ENCODE assay signal across 18 mouse cellular contexts in the genomic region with DNA sequence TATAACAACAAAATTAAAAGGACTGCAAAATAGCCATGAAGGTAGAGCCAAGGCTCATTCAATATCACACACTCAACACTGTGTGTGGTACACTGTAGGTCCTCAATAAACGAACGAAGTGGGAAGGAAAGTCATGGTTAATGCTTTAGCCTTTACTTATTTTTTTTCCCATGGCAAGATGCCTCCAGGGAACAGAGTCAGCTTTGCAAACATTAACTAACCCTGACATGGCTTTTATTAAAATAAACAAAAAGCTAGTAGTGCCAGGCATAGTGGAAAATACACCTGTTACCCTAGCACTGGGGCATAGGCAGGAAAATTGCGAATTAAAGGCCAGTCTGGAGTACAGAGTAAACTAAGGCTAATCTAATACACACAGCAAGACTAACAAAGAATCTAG. TPM values are rescaled to one million over a fixed set of nuclear protein-coding genes. Genes with fewer than 3 reads are reported as not detected.
A peak's percentile ranks its signal among the peaks of the same experiment; 100 is the strongest.
DNase-seq lines count a peak whose midpoint lies in the region; ATAC-seq and TF ChIP-seq lines count a peak whose summit lies in the region.
"Had no signal": no experiment of that assay in that cellular context is flagged by ENCODE, and none has a peak within 500 bp of the region (broad histone marks: within the 10 kb centered on the region; RNA-seq: fewer than 3 reads in every experiment).

No protein-coding gene starts in this region.

- no peak overlapping the region for H3K4me2 ChIP-seq in kidney, embryonic 15.5 days
- H3K4me2 ChIP-seq in midbrain, embryonic 11.5 days: no peak overlapping the region
- H3K4me2 ChIP-seq: embryonic facial prominence, embryonic 12.5 days; forebrain, embryonic 15.5 days had no signal

- peak; percentile 66; the same call in 1 of the 2 replicates for ATAC-seq in kidney, embryonic 15.5 days (replicated peaks; ENCODE audit: low FRiP score)
- no peak for ATAC-seq in midbrain, embryonic 11.5 days (ENCODE audit: low FRiP score)
- ATAC-seq: forebrain, embryonic 15.5 days had no signal

- H3K27me3 ChIP-seq in kidney, embryonic 15.5 days: no peaks in the 10 kb centered on the region
- no peaks in the 10 kb centered on the region for H3K27me3 ChIP-seq in midbrain, embryonic 11.5 days (ENCODE audit: control insufficient read depth, insufficient read depth, low read length)
- H3K27me3 ChIP-seq: embryonic facial prominence, embryonic 12.5 days; forebrain, embryonic 15.5 days had no signal

- TF ChIP-seq CTCF in layer of hippocampus, adult 2 months (conservative IDR thresholded peaks at IDR 0.05): no peak

- no peaks in the 10 kb centered on the region for H3K4me1 ChIP-seq in kidney, embryonic 15.5 days
- no peaks in the 10 kb centered on the region for H3K4me1 ChIP-seq in midbrain, embryonic 11.5 days (ENCODE audit: control insufficient read depth, insufficient read depth, low read length)
- H3K4me1 ChIP-seq: embryonic facial prominence, embryonic 12.5 days; forebrain, embryonic 15.5 days; heart, embryonic 10.5 days had no signal

- DNase-seq in kidney, adult 8-10 months: peak; percentile 58 to 80
- no peak for DNase-seq in kidney, postnatal 4 days
- DNase-seq in kidney, adult 9 months: peak; percentile 88
- DNase-seq in kidney, postnatal 36 days: peak; percentile 26 to 79
- DNase-seq in midbrain, embryonic 11.5 days (ENCODE audit: low spot score, missing footprints): no peak
- no peak for DNase-seq in adrenal gland, postnatal 36 days
- no peak for DNase-seq in layer of hippocampus, adult 2 months (ENCODE audit: low spot score in 2 of 2)
- DNase-seq: adrenal gland, adult 8-10 months; cerebellum, adult 11 months; cerebellum, adult 9-10 months; cerebellum, postnatal 25 days; gastrocnemius, postnatal 10 days; heart, adult 18-20 months; heart, postnatal 10 days had no signal

- WGBS in kidney, embryonic 15.5 days: 62% methylated on average over 3 of the region's 3 CpGs
- WGBS in midbrain, embryonic 11.5 days: 82% methylated on average over 3 of the region's 3 CpGs

- H3K4me3 ChIP-seq in kidney, embryonic 15.5 days (replicated peaks): no peak overlapping the region
- no peak overlapping the region for H3K4me3 ChIP-seq in midbrain, embryonic 11.5 days (ENCODE audit: low read depth, low read length)
- no peak overlapping the region for H3K4me3 ChIP-seq in layer of hippocampus, adult 2 months
- H3K4me3 ChIP-seq: embryonic facial prominence, embryonic 12.5 days; forebrain, embryonic 15.5 days; heart, embryonic 10.5 days had no signal

- no peak overlapping the region for H3K9ac ChIP-seq in kidney, embryonic 15.5 days
- no peak overlapping the region for H3K9ac ChIP-seq in midbrain, embryonic 11.5 days (ENCODE audit: low read length)
- H3K9ac ChIP-seq: embryonic facial prominence, embryonic 12.5 days; forebrain, embryonic 15.5 days had no signal

- H3K36me3 ChIP-seq in kidney, embryonic 15.5 days: no peaks in the 10 kb centered on the region
- no peaks in the 10 kb centered on the region for H3K36me3 ChIP-seq in midbrain, embryonic 11.5 days (ENCODE audit: control insufficient read depth, insufficient read depth, low read length)
- H3K36me3 ChIP-seq: embryonic facial prominence, embryonic 12.5 days; forebrain, embryonic 15.5 days; heart, embryonic 10.5 days had no signal

- no peaks in the 10 kb centered on the region for H3K9me3 ChIP-seq in kidney, embryonic 15.5 days (replicated peaks)
- H3K9me3 ChIP-seq in midbrain, embryonic 11.5 days (ENCODE audit: control insufficient read depth, low read length): no peaks in the 10 kb centered on the region
- H3K9me3 ChIP-seq: embryonic facial prominence, embryonic 12.5 days; forebrain, embryonic 15.5 days; heart, embryonic 10.5 days had no signal

- H3K27ac ChIP-seq in kidney, embryonic 15.5 days: no peak overlapping the region
- H3K27ac ChIP-seq in midbrain, embryonic 11.5 days (ENCODE audit: low read depth, low read length): no peak overlapping the region
- no peak overlapping the region for H3K27ac ChIP-seq in layer of hippocampus, adult 2 months
- H3K27ac ChIP-seq: embryonic facial prominence, embryonic 12.5 days; forebrain, embryonic 15.5 days; heart, embryonic 10.5 days had no signal

RNA-seq across cellular contexts. Expression of gene Fam13a, which starts 35.2 kb away (rescaled TPM):
- polyA plus RNA-seq in kidney, embryonic 15.5 days (2015; fragmentation: Nextera tagmentation; extraction: Ambion mirVana): 9.4 and 9.7 TPM in 2 replicates
- polyA plus RNA-seq in midbrain, embryonic 11.5 days (2014; fragmentation: Nextera tagmentation; extraction: Ambion mirVana): 3.6 and 3.8 TPM in 2 replicates
- total RNA-seq in adrenal gland, postnatal 36 days (2021): 100 to 1,000 TPM in 1 of 2 experiments, 10 to 100 TPM in 1; 99.4 to 103 TPM
- 10 to 100 TPM; 17.5 to 17.9 TPM for total RNA-seq in layer of hippocampus, adult 2 months (2021)

Comparison
In these comparisons a context has a peak if more than half of its experiments do, and no peak if none do; other contexts are left out.
1. DNase-seq: peak in kidney, adult 8-10 months (2 of 2), kidney, adult 9 months (single experiment) and kidney, postnatal 36 days (2 of 2); none in kidney, postnatal 4 days (0 of 2), midbrain, embryonic 11.5 days (single experiment), adrenal gland, postnatal 36 days (0 of 2) and layer of hippocampus, adult 2 months (0 of 2).
2. RNA of gene Fam13a, which starts 35.2 kb away (total RNA-seq): 99.4 to 103 TPM in adrenal gland, postnatal 36 days; 17.5 to 17.9 TPM in layer of hippocampus, adult 2 months; every median in the first group is over 4 times any median in the second.